Mouse (Mus musculus): ENCODE results near the gene Rab39.

The Rab39 gene

GRCm38 (mm10) chr9:53705992-53706696 is at the start of gene Rab39:
Gene Rab39 (minus strand): TSS chr9:53706232.
- DNase-seq: peak; percentile 82

- no peak for DNase-seq
Observed at GRCm38 (mm10) chr9:53754801-53755200, 48.8 kb upstream of the Rab39 start.

GRCm38 (mm10) chr9:53750899-53751298 is 44.9 kb upstream of the Rab39 start:
- no peak for DNase-seq

GRCm38 (mm10) chr9:53750411-53750810 is 44.4 kb upstream of the Rab39 start:
- DNase-seq: no peak

GRCm38 (mm10) chr9:53740829-53741404 is 34.9 kb upstream of the Rab39 start:
- no peak for DNase-seq

- DNase-seq: peak in 1 of 2 experiments; percentile 38
Observed at GRCm38 (mm10) chr9:53705491-53705991, 491 bp downstream of the Rab39 start.

- DNase-seq: no peak
Observed at GRCm38 (mm10) chr9:53702991-53703390, 3.0 kb downstream of the Rab39 start.

- no peak for DNase-seq
Observed at GRCm38 (mm10) chr9:53700496-53700895, 5.5 kb downstream of the Rab39 start.

GRCm38 (mm10) chr9:53695846-53696245 is 10.2 kb downstream of the Rab39 start:
- DNase-seq: no peak

GRCm38 (mm10) chr9:53693718-53694117 is 12.3 kb downstream of the Rab39 start:
- DNase-seq: no peak

- no peak for DNase-seq
Observed at GRCm38 (mm10) chr9:53691745-53692670, 14.0 kb downstream of the Rab39 start.

GRCm38 (mm10) chr9:53680851-53681250 is 25.2 kb downstream of the Rab39 start:
- DNase-seq: no peak

- DNase-seq: no peak
Observed at GRCm38 (mm10) chr9:53676921-53677320, 29.1 kb downstream of the Rab39 start.

- peak; percentile 35 to 80 for DNase-seq
Observed at GRCm38 (mm10) chr9:53673571-53673970, 32.5 kb downstream of the Rab39 start.

GRCm38 (mm10) chr9:53669680-53670219 is 36.3 kb downstream of the Rab39 start, which contains the start of gene Cul5:
Gene Cul5 (minus strand): TSS chr9:53670014.
- peak in 1 of 2 experiments; percentile 39 for DNase-seq

GRCm38 (mm10) chr9:53667020-53667669 is 38.9 kb downstream of the Rab39 start:
- peak; percentile 96 to 97 for DNase-seq

- no peak for DNase-seq
Observed at GRCm38 (mm10) chr9:53666665-53667019, 39.4 kb downstream of the Rab39 start.

- no peak for DNase-seq
Observed at GRCm38 (mm10) chr9:53665428-53665827, 40.6 kb downstream of the Rab39 start.

GRCm38 (mm10) chr9:53664819-53665218 is 41.2 kb downstream of the Rab39 start:
- no peak for DNase-seq

GRCm38 (mm10) chr9:53634796-53635195 is 71.2 kb downstream of the Rab39 start:
- DNase-seq: no peak
